Mouse (Mus musculus): Measurements from ENCODE around the gene Gm29609. TPM values are rescaled to one million over a fixed set of nuclear protein-coding genes. Genes with fewer than 3 reads are reported as not detected.

Gm29609 gene
- polyA plus RNA-seq, 1 experiment from 2014 or later, result 1.4 TPM

- no peak for DNase-seq (ENCODE audit: low spot score)
- peak overlapping the region; percentile 95 for H3K9ac ChIP-seq (ENCODE audit: low read depth, low read length)
- 16% methylated on average over 25 of the region's 25 CpGs for WGBS
- H3K36me3 ChIP-seq (ENCODE audit: control insufficient read depth, insufficient read depth, low read length), result peaks cover 14% of the 10 kb centered on the region
- ATAC-seq (ENCODE audit: low FRiP score), result no peak
- peak overlapping the region; percentile 82 for H3K27ac ChIP-seq (ENCODE audit: low read depth, low read length)
- peak overlapping the region; percentile 86 for H3K4me2 ChIP-seq (replicated peaks; ENCODE audit: low read depth, low read length)
- peaks cover 7% of the 10 kb centered on the region for H3K4me1 ChIP-seq (replicated peaks; ENCODE audit: control insufficient read depth, insufficient read depth, low read length)
- no peaks in the 10 kb centered on the region for H3K27me3 ChIP-seq (ENCODE audit: control insufficient read depth, insufficient read depth, low read length)
- peak overlapping the region; percentile 93 for H3K4me3 ChIP-seq (ENCODE audit: low read depth, low read length)
- H3K9me3 ChIP-seq (ENCODE audit: control insufficient read depth, low read length), result no peaks in the 10 kb centered on the region
These were observed 14.0 kb upstream of the Gm29609 start for GRCm38 (mm10) chr5:31193631-31194281.

- H3K36me3 ChIP-seq (ENCODE audit: control insufficient read depth, insufficient read depth, low read length), result peaks cover 12% of the 10 kb centered on the region
- peak within 1 kb of the TSS; percentile 86 for H3K4me2 ChIP-seq (replicated peaks; ENCODE audit: low read depth, low read length)
- DNase-seq (ENCODE audit: low spot score) (peak; percentile 98), ATAC-seq (ENCODE audit: low FRiP score) (peak; percentile 97)
- no peaks in the 10 kb centered on the region for H3K9me3 ChIP-seq (ENCODE audit: control insufficient read depth, low read length)
- WGBS, result under 1% methylated on average over 48 of the region's 48 CpGs
- peak within 1 kb of the TSS; percentile 95 for H3K9ac ChIP-seq (ENCODE audit: low read depth, low read length)
- H3K27me3 ChIP-seq (ENCODE audit: control insufficient read depth, insufficient read depth, low read length), result no peaks in the 10 kb centered on the region
- peaks cover 7% of the 10 kb centered on the region for H3K4me1 ChIP-seq (replicated peaks; ENCODE audit: control insufficient read depth, insufficient read depth, low read length)
- peak within 1 kb of the TSS; percentile 93 for H3K4me3 ChIP-seq (ENCODE audit: low read depth, low read length)
- H3K27ac ChIP-seq (ENCODE audit: low read depth, low read length), result peak within 1 kb of the TSS; percentile 82
These were observed 13.4 kb upstream of the Gm29609 start, which contains the start of the genes Snx17 and Eif2b4 for GRCm38 (mm10) chr5:31192939-31193630. Gene Snx17 (plus strand): TSS chr5:31193227. Gene Eif2b4 (minus strand): TSS chr5:31193430.

- Histone ChIP-seq H3K9me3 (ENCODE audit: control insufficient read depth, low read length) (no peaks in the 10 kb centered on the region), H3K9ac (ENCODE audit: low read depth, low read length) (peak overlapping the region; percentile 95), H3K27me3 (ENCODE audit: control insufficient read depth, insufficient read depth, low read length) (no peaks in the 10 kb centered on the region), H3K36me3 (ENCODE audit: control insufficient read depth, insufficient read depth, low read length) (peaks cover 8% of the 10 kb centered on the region), H3K4me3 (ENCODE audit: low read depth, low read length) (peak overlapping the region; percentile 93), H3K4me1 (replicated peaks; ENCODE audit: control insufficient read depth, insufficient read depth, low read length) (peaks cover 7% of the 10 kb centered on the region), H3K4me2 (replicated peaks; ENCODE audit: low read depth, low read length) (peak overlapping the region; percentile 86), H3K27ac (ENCODE audit: low read depth, low read length) (no peak overlapping the region)
- 20% methylated on average over 35 of the region's 42 CpGs for WGBS
- DNase-seq (ENCODE audit: low spot score), result no peak
- peak; percentile 75 for ATAC-seq (ENCODE audit: low FRiP score)
These were observed 12.6 kb upstream of the Gm29609 start for GRCm38 (mm10) chr5:31192045-31192938.

- WGBS, result 88% methylated on average over 9 of the region's 9 CpGs
- H3K9ac ChIP-seq (ENCODE audit: low read depth, low read length), result no peak overlapping the region
- H3K27ac ChIP-seq (ENCODE audit: low read depth, low read length), result no peak overlapping the region
- no peak overlapping the region for H3K4me3 ChIP-seq (ENCODE audit: low read depth, low read length)
- H3K27me3 ChIP-seq (ENCODE audit: control insufficient read depth, insufficient read depth, low read length), result no peaks in the 10 kb centered on the region
- ATAC-seq (ENCODE audit: low FRiP score) (no peak), DNase-seq (ENCODE audit: low spot score) (no peak)
- no peak overlapping the region for H3K4me2 ChIP-seq (replicated peaks; ENCODE audit: low read depth, low read length)
- peaks cover 7% of the 10 kb centered on the region for H3K4me1 ChIP-seq (replicated peaks; ENCODE audit: control insufficient read depth, insufficient read depth, low read length)
- peaks cover 4% of the 10 kb centered on the region; the same call in 1 of the 2 replicates for H3K36me3 ChIP-seq (ENCODE audit: control insufficient read depth, insufficient read depth, low read length)
- H3K9me3 ChIP-seq (ENCODE audit: control insufficient read depth, low read length), result no peaks in the 10 kb centered on the region
These were observed 10.5 kb upstream of the Gm29609 start for GRCm38 (mm10) chr5:31190201-31190600.

GRCm38 (mm10) chr5:31188223-31188840, 8.6 kb upstream of the Gm29609 start:
- Histone ChIP-seq H3K4me3 (ENCODE audit: low read depth, low read length) (no peak overlapping the region), H3K4me2 (replicated peaks; ENCODE audit: low read depth, low read length) (no peak overlapping the region), H3K36me3 (ENCODE audit: control insufficient read depth, insufficient read depth, low read length) (no peaks in the 10 kb centered on the region), H3K27ac (ENCODE audit: low read depth, low read length) (no peak overlapping the region), H3K9me3 (ENCODE audit: control insufficient read depth, low read length) (no peaks in the 10 kb centered on the region), H3K4me1 (replicated peaks; ENCODE audit: control insufficient read depth, insufficient read depth, low read length) (0 out of 2 replicates have a peak, but pooled peaks cover 4% of the 10 kb centered on the region), H3K27me3 (ENCODE audit: control insufficient read depth, insufficient read depth, low read length) (no peaks in the 10 kb centered on the region), H3K9ac (ENCODE audit: low read depth, low read length) (no peak overlapping the region)
- DNase-seq (ENCODE audit: low spot score), result no peak
- ATAC-seq (ENCODE audit: low FRiP score), result no peak
- 83% methylated on average over 4 of the region's 4 CpGs for WGBS

GRCm38 (mm10) chr5:31183678-31184077, 4.0 kb upstream of the Gm29609 start:
- Histone ChIP-seq H3K36me3 (ENCODE audit: control insufficient read depth, insufficient read depth, low read length) (no peaks in the 10 kb centered on the region), H3K9me3 (ENCODE audit: control insufficient read depth, low read length) (no peaks in the 10 kb centered on the region), H3K4me3 (ENCODE audit: low read depth, low read length) (no peak overlapping the region), H3K27me3 (ENCODE audit: control insufficient read depth, insufficient read depth, low read length) (no peaks in the 10 kb centered on the region), H3K9ac (ENCODE audit: low read depth, low read length) (no peak overlapping the region), H3K4me2 (replicated peaks; ENCODE audit: low read depth, low read length) (no peak overlapping the region), H3K4me1 (replicated peaks; ENCODE audit: control insufficient read depth, insufficient read depth, low read length) (no peaks in the 10 kb centered on the region), H3K27ac (ENCODE audit: low read depth, low read length) (no peak overlapping the region)
- 68% methylated on average over 4 of the region's 4 CpGs for WGBS
- DNase-seq (ENCODE audit: low spot score) (no peak), ATAC-seq (ENCODE audit: low FRiP score) (no peak)

GRCm38 (mm10) chr5:31181183-31181770, 1.6 kb upstream of the Gm29609 start:
- no peaks in the 10 kb centered on the region for H3K27me3 ChIP-seq (ENCODE audit: control insufficient read depth, insufficient read depth, low read length)
- no peak overlapping the region for H3K4me2 ChIP-seq (replicated peaks; ENCODE audit: low read depth, low read length)
- H3K4me1 ChIP-seq (replicated peaks; ENCODE audit: control insufficient read depth, insufficient read depth, low read length), result no peaks in the 10 kb centered on the region
- no peak overlapping the region for H3K4me3 ChIP-seq (ENCODE audit: low read depth, low read length)
- no peaks in the 10 kb centered on the region for H3K36me3 ChIP-seq (ENCODE audit: control insufficient read depth, insufficient read depth, low read length)
- no peaks in the 10 kb centered on the region for H3K9me3 ChIP-seq (ENCODE audit: control insufficient read depth, low read length)
- ATAC-seq (ENCODE audit: low FRiP score) (no peak), DNase-seq (ENCODE audit: low spot score) (no peak)
- H3K27ac ChIP-seq (ENCODE audit: low read depth, low read length), result no peak overlapping the region
- no peak overlapping the region for H3K9ac ChIP-seq (ENCODE audit: low read depth, low read length)
- WGBS, result 91% methylated on average over 9 of the region's 9 CpGs

- DNase-seq (ENCODE audit: low spot score) (no peak), ATAC-seq (ENCODE audit: low FRiP score) (peak; percentile 85; the same call in 1 of the 2 replicates)
- Histone ChIP-seq H3K27ac (ENCODE audit: low read depth, low read length) (peak overlapping the region; percentile 96), H3K27me3 (ENCODE audit: control insufficient read depth, insufficient read depth, low read length) (no peaks in the 10 kb centered on the region), H3K9ac (ENCODE audit: low read depth, low read length) (peak overlapping the region; percentile 87), H3K4me1 (replicated peaks; ENCODE audit: control insufficient read depth, insufficient read depth, low read length) (no peaks in the 10 kb centered on the region), H3K36me3 (ENCODE audit: control insufficient read depth, insufficient read depth, low read length) (no peaks in the 10 kb centered on the region), H3K4me3 (ENCODE audit: low read depth, low read length) (peak overlapping the region; percentile 74), H3K9me3 (ENCODE audit: control insufficient read depth, low read length) (no peaks in the 10 kb centered on the region), H3K4me2 (replicated peaks; ENCODE audit: low read depth, low read length) (peak overlapping the region; percentile 91)
- under 1% methylated on average over 25 of the region's 25 CpGs for WGBS
These were observed 378 bp downstream of the Gm29609 start for GRCm38 (mm10) chr5:31179301-31179765.

All from hindbrain, embryonic 11.5 days (tissue).